8 mouse cellular contexts compared by ENCODE assay signal in the genomic region with DNA sequence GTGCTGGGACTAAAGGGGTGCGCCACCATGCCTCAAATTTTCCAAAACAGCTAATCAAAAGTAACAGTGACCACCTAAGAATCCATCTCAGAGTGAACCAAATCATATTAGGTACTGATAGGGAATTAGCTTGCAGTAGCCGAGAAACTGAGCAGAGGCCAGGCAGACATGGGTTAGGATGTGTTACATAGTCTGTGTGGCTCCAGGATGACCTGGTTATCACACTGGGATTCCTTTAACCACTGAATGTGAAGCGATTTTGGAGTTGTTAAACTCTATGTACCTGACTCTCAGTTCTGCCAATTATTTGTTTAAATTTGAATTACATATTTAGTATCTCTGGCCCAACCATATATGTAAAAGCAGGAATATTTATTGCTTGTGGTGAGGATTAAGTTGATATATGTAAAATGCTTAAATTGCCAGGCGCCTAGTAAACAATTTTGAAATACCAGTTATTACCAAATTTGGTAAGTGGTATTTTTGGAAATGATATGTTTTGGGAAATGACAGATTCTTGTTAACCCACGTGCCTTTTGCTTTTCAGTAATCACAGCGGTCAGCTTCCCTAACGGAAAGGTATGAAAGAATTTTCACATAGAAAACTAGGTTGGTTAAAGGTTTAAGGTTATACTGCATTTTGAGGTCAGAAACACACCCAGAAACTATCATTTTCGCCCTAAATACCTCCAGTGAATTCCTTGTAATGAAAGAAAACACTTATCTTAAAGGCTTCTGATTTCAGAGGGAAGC. TPM values are rescaled to one million over a fixed set of nuclear protein-coding genes. Genes with fewer than 3 reads are reported as not detected.
DNase-seq lines count a peak whose midpoint lies in the region; ATAC-seq and TF ChIP-seq lines count a peak whose summit lies in the region.

No protein-coding gene starts in this region.

- WGBS in heart, embryonic 13.5 days = 41% methylated on average over 8 of the region's 8 CpGs
- WGBS in hindbrain, embryonic 14.5 days = 46% methylated on average over 8 of the region's 8 CpGs
- WGBS in midbrain, embryonic 11.5 days = 54% methylated on average over 8 of the region's 8 CpGs

- H3K4me1 ChIP-seq in heart, embryonic 13.5 days = peaks cover 25% of the 10 kb centered on the region
- peaks cover 0 to 19% of the 10 kb centered on the region in 2 experiments; a peak in 3 of 4 replicates for H3K4me1 ChIP-seq in MEL (ENCODE audit: control insufficient read depth in 1 of 2, insufficient read depth in 2 of 2, low read length in 2 of 2)
- peaks cover 16% of the 10 kb centered on the region for H3K4me1 ChIP-seq in hindbrain, embryonic 14.5 days (replicated peaks; ENCODE audit: control insufficient read depth, insufficient read depth, low read length)
- peaks cover 14% of the 10 kb centered on the region; the same call in 1 of the 2 replicates for H3K4me1 ChIP-seq in midbrain, embryonic 11.5 days (ENCODE audit: control insufficient read depth, insufficient read depth, low read length)

- peaks cover 20% of the 10 kb centered on the region for H3K36me3 ChIP-seq in heart, embryonic 13.5 days
- H3K36me3 ChIP-seq in MEL (ENCODE audit: control insufficient read depth in 1 of 2, insufficient read depth in 2 of 2, low read length in 2 of 2) = peaks cover 2 to 24% of the 10 kb centered on the region in 2 experiments; a peak in 3 of 4 replicates
- peaks cover 5% of the 10 kb centered on the region; the same call in 1 of the 2 replicates for H3K36me3 ChIP-seq in hindbrain, embryonic 14.5 days (replicated peaks; ENCODE audit: control insufficient read depth, insufficient read depth)
- H3K36me3 ChIP-seq in midbrain, embryonic 11.5 days (ENCODE audit: control insufficient read depth, insufficient read depth, low read length) = no peaks in the 10 kb centered on the region

- peak overlapping the region; percentile 76 for H3K4me2 ChIP-seq in heart, embryonic 13.5 days
- H3K4me2 ChIP-seq in hindbrain, embryonic 14.5 days (replicated peaks) = peak overlapping the region; percentile 42
- peak overlapping the region; percentile 14; the same call in 1 of the 2 replicates for H3K4me2 ChIP-seq in midbrain, embryonic 11.5 days

- TF ChIP-seq CTCF in MEL (IDR thresholded peaks at IDR 0.05 in 2 of 3, conservative IDR thresholded peaks at IDR 0.05 in 1 of 3; ENCODE audit: control insufficient read depth in 1 of 3, insufficient read depth in 1 of 3, low read depth in 2 of 3, low read length in 3 of 3, poor library complexity in 1 of 3, severe bottlenecking in 1 of 3) = no peak

- no peak for TF ChIP-seq RAD21 in MEL (IDR thresholded peaks at IDR 0.05; ENCODE audit: low read depth, low read length)

- ATAC-seq in heart, embryonic 13.5 days (ENCODE audit: extremely low read depth, insufficient number of reproducible peaks, low FRiP score, low TSS enrichment) = no peak
- no peak for ATAC-seq in hindbrain, embryonic 14.5 days (ENCODE audit: low FRiP score)
- ATAC-seq in midbrain, embryonic 11.5 days (ENCODE audit: low FRiP score) = no peak
- ATAC-seq in monocyte, adult 5-6 weeks (replicated peaks; ENCODE audit: insufficient number of reproducible peaks, low FRiP score, low TSS enrichment, poor library complexity, severe bottlenecking) = no peak

- peaks cover 5% of the 10 kb centered on the region for H3K79me2 ChIP-seq in MEL (ENCODE audit: control insufficient read depth, insufficient read depth, low read length, poor library complexity)

- TF ChIP-seq EP300 in MEL (IDR thresholded peaks at IDR 0.05; ENCODE audit: low read depth in 1 of 2, low read length in 2 of 2) = no peak

- H3K9ac ChIP-seq in heart, embryonic 13.5 days = peak overlapping the region; percentile 61
- H3K9ac ChIP-seq in MEL (ENCODE audit: control insufficient read depth, low read depth, low read length, poor library complexity, severe bottlenecking) = peak overlapping the region; percentile 76
- H3K9ac ChIP-seq in hindbrain, embryonic 14.5 days = peak overlapping the region; percentile 52; the same call in 1 of the 2 replicates
- H3K9ac ChIP-seq in midbrain, embryonic 11.5 days (ENCODE audit: low read length) = no peak overlapping the region; the same call in 1 of the 2 replicates

- DNase-seq in heart, adult 9 months (ENCODE audit: low spot score in 2 of 2) = no peak
- DNase-seq in MEL (ENCODE audit: low read depth, low spot score) = peak; percentile 58
- DNase-seq in hindbrain, embryonic 14.5 days (ENCODE audit: low spot score) = no peak
- DNase-seq in midbrain, embryonic 11.5 days (ENCODE audit: low spot score, missing footprints) = no peak
- no peak for DNase-seq in adrenal gland, postnatal 25 days
- no peak for DNase-seq in right cerebral cortex, postnatal 4 days

- H3K9me3 ChIP-seq in heart, embryonic 13.5 days = no peaks in the 10 kb centered on the region
- H3K9me3 ChIP-seq in MEL (replicated peaks; ENCODE audit: insufficient read depth, low read length) = no peaks in the 10 kb centered on the region
- H3K9me3 ChIP-seq in hindbrain, embryonic 14.5 days (ENCODE audit: control insufficient read depth, low read length) = no peaks in the 10 kb centered on the region
- no peaks in the 10 kb centered on the region for H3K9me3 ChIP-seq in midbrain, embryonic 11.5 days (ENCODE audit: control insufficient read depth, low read length)

- no peaks in the 10 kb centered on the region for H3K27me3 ChIP-seq in heart, embryonic 13.5 days (replicated peaks)
- H3K27me3 ChIP-seq in MEL (ENCODE audit: control insufficient read depth in 1 of 2, insufficient read depth in 2 of 2, low read length in 2 of 2) = no peaks in the 10 kb centered on the region
- no peaks in the 10 kb centered on the region for H3K27me3 ChIP-seq in hindbrain, embryonic 14.5 days (ENCODE audit: control insufficient read depth, insufficient read depth, low read length)
- no peaks in the 10 kb centered on the region for H3K27me3 ChIP-seq in midbrain, embryonic 11.5 days (ENCODE audit: control insufficient read depth, insufficient read depth, low read length)

- H3K4me3 ChIP-seq in heart, embryonic 13.5 days = peak overlapping the region; percentile 65
- peak overlapping the region; percentile 42 to 48 for H3K4me3 ChIP-seq in MEL (ENCODE audit: control insufficient read depth in 1 of 2, insufficient read depth in 1 of 2, low read depth in 2 of 2, low read length in 2 of 2)
- peak overlapping the region; percentile 50; the same call in 1 of the 2 replicates for H3K4me3 ChIP-seq in hindbrain, embryonic 14.5 days (replicated peaks; ENCODE audit: low read length)
- no peak overlapping the region; the same call in 1 of the 2 replicates for H3K4me3 ChIP-seq in midbrain, embryonic 11.5 days (ENCODE audit: low read depth, low read length)

- H3K27ac ChIP-seq in heart, embryonic 13.5 days (replicated peaks) = peak overlapping the region; percentile 65
- H3K27ac ChIP-seq in MEL (ENCODE audit: control insufficient read depth, low read depth, low read length) = peak overlapping the region; percentile 76
- H3K27ac ChIP-seq in hindbrain, embryonic 14.5 days = peak overlapping the region; percentile 71
- no peak overlapping the region for H3K27ac ChIP-seq in midbrain, embryonic 11.5 days (ENCODE audit: low read depth, low read length)

- no peak for TF ChIP-seq POLR2A in MEL (IDR thresholded peaks at IDR 0.05; ENCODE audit: control insufficient read depth in 1 of 2, insufficient read depth in 1 of 2, low read depth in 1 of 2, low read length in 2 of 2, poor library complexity in 1 of 2)

TF ChIP-seq in MEL, 35 proteins besides CTCF, POLR2A, EP300 and RAD21 (continues in another document):
- no peak for TF ChIP-seq POLR2AphosphoS5 (IDR thresholded peaks at IDR 0.05; ENCODE audit: borderline replicate concordance, low read depth, low read length)

RNA-seq across cellular contexts. Expression of a gene that starts 0.6 kb away (rescaled TPM):
- 51.7 and 56.7 TPM in 2 replicates for polyA plus RNA-seq in heart, embryonic 13.5 days (2015; fragmentation: Nextera tagmentation; extraction: Ambion mirVana)
- 72.7 and 74.5 TPM in 2 replicates for total RNA-seq in MEL (2012; rRNA removed)
- polyA plus RNA-seq in MEL (2012; ENCODE audit: insufficient read depth in 1 of 2, insufficient read length in 2 of 2, low read depth in 1 of 2, low replicate concordance in 2 of 2, missing spikeins in 1 of 2) = 10 to 100 TPM in 1 of 2 experiments, not detected in 1; 65.0 TPM
- polyA plus RNA-seq in hindbrain, embryonic 14.5 days (2014; fragmentation: Nextera tagmentation; extraction: Ambion mirVana) = 32.8 and 37.3 TPM in 2 replicates
- 56.6 and 58.9 TPM in 2 replicates for polyA plus RNA-seq in midbrain, embryonic 11.5 days (2014; fragmentation: Nextera tagmentation; extraction: Ambion mirVana)
- 25.9 and 31.6 TPM in 2 replicates for total RNA-seq in adrenal gland, postnatal 25 days (2021)
- total RNA-seq in monocyte, adult 5-6 weeks (2017) = 7.5 to 14.9 TPM (median 11.4 TPM) in 3 replicates

RNA-seq across cellular contexts. Expression of a gene that starts 34.5 kb away (rescaled TPM):
- polyA plus RNA-seq in heart, embryonic 13.5 days (2015; fragmentation: Nextera tagmentation; extraction: Ambion mirVana) = 83.5 and 85.4 TPM in 2 replicates
- 20.5 and 28.1 TPM in 2 replicates for total RNA-seq in MEL (2012; rRNA removed)
- 10 to 100 TPM in 1 of 2 experiments, not detected in 1; 41.6 TPM for polyA plus RNA-seq in MEL (2012; ENCODE audit: insufficient read depth in 1 of 2, insufficient read length in 2 of 2, low read depth in 1 of 2, low replicate concordance in 2 of 2, missing spikeins in 1 of 2)
- 132 and 144 TPM in 2 replicates for polyA plus RNA-seq in hindbrain, embryonic 14.5 days (2014; fragmentation: Nextera tagmentation; extraction: Ambion mirVana)
- 92.6 and 101 TPM in 2 replicates for polyA plus RNA-seq in midbrain, embryonic 11.5 days (2014; fragmentation: Nextera tagmentation; extraction: Ambion mirVana)
- total RNA-seq in adrenal gland, postnatal 25 days (2021) = 109 and 110 TPM in 2 replicates
- total RNA-seq in monocyte, adult 5-6 weeks (2017) = 23.9 to 35.9 TPM (median 24.2 TPM) in 3 replicates

RNA-seq across cellular contexts. Expression of a gene that starts 37.0 kb away (rescaled TPM):
- 0.03 and 0.04 TPM in 2 replicates for polyA plus RNA-seq in heart, embryonic 13.5 days (2015; fragmentation: Nextera tagmentation; extraction: Ambion mirVana)
- total RNA-seq in MEL (2012; rRNA removed) = under 0.01 and 0.04 TPM in 2 replicates
- polyA plus RNA-seq in MEL (2012; ENCODE audit: insufficient read depth in 1 of 2, insufficient read length in 2 of 2, low read depth in 1 of 2, low replicate concordance in 2 of 2, missing spikeins in 1 of 2) = under 1 TPM in 1 of 2 experiments, not detected in 1; 0.01 TPM
- polyA plus RNA-seq in hindbrain, embryonic 14.5 days (2014; fragmentation: Nextera tagmentation; extraction: Ambion mirVana) = 0.23 and 0.50 TPM in 2 replicates
- polyA plus RNA-seq in midbrain, embryonic 11.5 days (2014; fragmentation: Nextera tagmentation; extraction: Ambion mirVana) = 0.03 TPM in 1 of 2 replicates, not detected in the other
- total RNA-seq in adrenal gland, postnatal 25 days (2021) = 1.8 and 4.7 TPM in 2 replicates
- 0.29 to 0.39 TPM in 2 of 3 replicates, not detected in the other for total RNA-seq in monocyte, adult 5-6 weeks (2017)

RNA-seq across cellular contexts. Expression of a gene that starts 47.4 kb away (rescaled TPM):
- 3.2 and 3.4 TPM in 2 replicates for polyA plus RNA-seq in heart, embryonic 13.5 days (2015; fragmentation: Nextera tagmentation; extraction: Ambion mirVana)
- 18.7 and 21.0 TPM in 2 replicates for total RNA-seq in MEL (2012; rRNA removed)
- polyA plus RNA-seq in MEL (2012; ENCODE audit: insufficient read depth in 1 of 2, insufficient read length in 2 of 2, low read depth in 1 of 2, low replicate concordance in 2 of 2, missing spikeins in 1 of 2) = 10 to 100 TPM in 1 of 2 experiments, not detected in 1; 19.3 TPM
- polyA plus RNA-seq in hindbrain, embryonic 14.5 days (2014; fragmentation: Nextera tagmentation; extraction: Ambion mirVana) = 6.4 and 6.7 TPM in 2 replicates
- 3.4 and 3.7 TPM in 2 replicates for polyA plus RNA-seq in midbrain, embryonic 11.5 days (2014; fragmentation: Nextera tagmentation; extraction: Ambion mirVana)
- 21.0 and 27.5 TPM in 2 replicates for total RNA-seq in adrenal gland, postnatal 25 days (2021)
- total RNA-seq in monocyte, adult 5-6 weeks (2017) = 16.8 to 18.8 TPM (median 18.0 TPM) in 3 replicates

Comparison
In these comparisons a context has a peak if more than half of its experiments do, and no peak if none do; other contexts are left out.
1. H3K4me2 ChIP-seq: peak in every context shown above with its lines; median percentile 76 in heart, embryonic 13.5 days; 42 in hindbrain, embryonic 14.5 days; 14 in midbrain, embryonic 11.5 days.